Mouse (Mus musculus): ENCODE measurements at regions not wholly inside any gene's neighbourhood (a gene's known extent, or its start where the extent isn't known, plus 50 kb on each side); places are given as distances from the start of the nearest gene placed in this dataset.

DNA sequence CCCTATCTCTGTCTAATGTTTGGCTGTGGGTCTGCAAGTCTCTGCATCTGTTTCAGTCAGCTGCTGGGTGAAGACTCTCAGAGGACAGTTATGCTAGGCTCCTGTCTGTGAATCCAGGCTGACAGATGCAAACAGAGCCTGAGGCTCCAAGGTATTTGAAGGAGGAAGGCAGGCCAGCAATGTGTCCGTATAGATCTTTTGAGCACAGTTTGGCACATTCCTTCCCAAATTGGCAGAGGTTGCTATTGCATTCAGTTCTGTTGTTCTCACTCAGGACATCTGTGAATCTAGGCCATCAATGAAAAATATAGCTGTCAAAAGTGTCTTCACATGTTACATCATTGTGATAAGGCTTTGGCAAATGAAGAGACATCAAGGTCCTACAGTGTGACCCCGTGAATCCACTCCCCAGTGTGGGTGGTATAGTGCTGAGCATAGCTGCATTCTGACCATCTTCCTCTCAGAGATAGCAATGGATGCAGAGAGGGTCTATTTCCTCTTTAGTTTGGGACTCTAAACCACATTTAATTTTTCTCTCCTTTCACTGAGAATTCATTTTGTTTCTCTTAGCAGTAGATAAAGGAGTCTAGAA, 99.9 kb downstream of the Adamts1 start:
- no peaks in the 10 kb centered on the region for H3K9me3 ChIP-seq (ENCODE audit: low read length)
- no peaks in the 10 kb centered on the region for H3K36me3 ChIP-seq (replicated peaks; ENCODE audit: insufficient read depth, low read length)
- H3K4me1 ChIP-seq (ENCODE audit: insufficient read depth): no peaks in the 10 kb centered on the region
- no peak overlapping the region for H3K27ac ChIP-seq (ENCODE audit: low read depth)
- no peaks in the 10 kb centered on the region for H3K27me3 ChIP-seq (ENCODE audit: insufficient read depth, low read length)
- H3K9ac ChIP-seq (replicated peaks): no peak overlapping the region
- no peak overlapping the region for H3K4me3 ChIP-seq (ENCODE audit: low read depth, low read length)
- TF ChIP-seq EP300 (IDR thresholded peaks at IDR 0.05; ENCODE audit: low read depth): no peak
- TF ChIP-seq CTCF (IDR thresholded peaks at IDR 0.05; ENCODE audit: low read depth): no peak
- DNase-seq (no peak), ATAC-seq (no peak)
- 67% methylated on average over 2 of the region's 2 CpGs for WGBS (ENCODE audit: insufficient replicate concordance)
- no peak overlapping the region for H3K4me2 ChIP-seq (ENCODE audit: low read depth, low read length)

DNA sequence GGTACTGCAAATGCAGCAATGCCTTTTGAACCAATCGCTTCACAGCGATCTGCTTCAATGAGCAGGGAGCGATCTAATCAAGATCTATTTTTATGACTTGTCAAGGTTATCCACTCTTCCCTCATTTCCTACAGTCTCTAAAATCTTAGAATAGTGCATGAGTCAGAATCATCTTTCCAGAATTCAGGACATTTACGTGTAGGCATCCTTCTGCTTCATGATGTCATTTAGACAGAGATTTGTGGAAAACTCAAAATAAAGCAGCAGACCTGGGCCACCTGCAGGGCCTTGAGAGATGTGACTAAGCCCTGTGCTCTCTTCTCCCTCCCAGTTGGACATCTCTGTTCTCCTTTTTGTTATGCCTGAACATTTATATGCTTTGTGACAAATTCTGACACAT, 103.6 kb downstream of the Adamts1 start:
- no peak for TF ChIP-seq EP300 (IDR thresholded peaks at IDR 0.05; ENCODE audit: low read depth)
- TF ChIP-seq CTCF (IDR thresholded peaks at IDR 0.05; ENCODE audit: low read depth): no peak
- no peaks in the 10 kb centered on the region for H3K27me3 ChIP-seq (ENCODE audit: insufficient read depth, low read length)
- WGBS (ENCODE audit: insufficient replicate concordance): 70% methylated on average over 4 of the region's 4 CpGs
- H3K27ac ChIP-seq (ENCODE audit: low read depth): no peak overlapping the region
- H3K4me3 ChIP-seq (ENCODE audit: low read depth, low read length): no peak overlapping the region
- H3K9ac ChIP-seq (replicated peaks): no peak overlapping the region
- no peak overlapping the region for H3K4me2 ChIP-seq (ENCODE audit: low read depth, low read length)
- H3K9me3 ChIP-seq (ENCODE audit: low read length): no peaks in the 10 kb centered on the region
- H3K36me3 ChIP-seq (replicated peaks; ENCODE audit: insufficient read depth, low read length): no peaks in the 10 kb centered on the region
- DNase-seq (no peak), ATAC-seq (no peak)
- no peaks in the 10 kb centered on the region for H3K4me1 ChIP-seq (ENCODE audit: insufficient read depth)

GRCm38 (mm10) chr16:85682721-85683120, 120.2 kb downstream of the Adamts1 start:
- Histone ChIP-seq H3K27me3 (ENCODE audit: insufficient read depth, low read length) (no peaks in the 10 kb centered on the region), H3K4me2 (ENCODE audit: low read depth, low read length) (no peak overlapping the region), H3K4me1 (ENCODE audit: insufficient read depth) (no peaks in the 10 kb centered on the region), H3K9ac (replicated peaks) (no peak overlapping the region), H3K27ac (ENCODE audit: low read depth) (no peak overlapping the region), H3K36me3 (replicated peaks; ENCODE audit: insufficient read depth, low read length) (no peaks in the 10 kb centered on the region), H3K4me3 (ENCODE audit: low read depth, low read length) (no peak overlapping the region), H3K9me3 (ENCODE audit: low read length) (no peaks in the 10 kb centered on the region)
- no peak for ATAC-seq
- 76% methylated on average over 2 of the region's 2 CpGs for WGBS (ENCODE audit: insufficient replicate concordance)
- DNase-seq: no peak
- no peak for TF ChIP-seq EP300 (IDR thresholded peaks at IDR 0.05; ENCODE audit: low read depth)
- no peak for TF ChIP-seq CTCF (IDR thresholded peaks at IDR 0.05; ENCODE audit: low read depth)

- DNase-seq: no peak
- Histone ChIP-seq H3K27me3 (ENCODE audit: insufficient read depth, low read length) (no peaks in the 10 kb centered on the region), H3K9ac (replicated peaks) (no peak overlapping the region), H3K9me3 (ENCODE audit: low read length) (no peaks in the 10 kb centered on the region), H3K4me2 (ENCODE audit: low read depth, low read length) (no peak overlapping the region), H3K36me3 (replicated peaks; ENCODE audit: insufficient read depth, low read length) (no peaks in the 10 kb centered on the region), H3K4me3 (ENCODE audit: low read depth, low read length) (no peak overlapping the region), H3K27ac (ENCODE audit: low read depth) (no peak overlapping the region), H3K4me1 (ENCODE audit: insufficient read depth) (no peaks in the 10 kb centered on the region)
- TF ChIP-seq CTCF (IDR thresholded peaks at IDR 0.05; ENCODE audit: low read depth) (no peak), EP300 (IDR thresholded peaks at IDR 0.05; ENCODE audit: low read depth) (no peak)
- WGBS (ENCODE audit: insufficient replicate concordance): 58% methylated on average over 6 of the region's 6 CpGs
- no peak for ATAC-seq
Observed at GRCm38 (mm10) chr16:85680351-85680750, 122.6 kb downstream of the Adamts1 start.

GRCm38 (mm10) chr16:85678781-85679180, 124.1 kb downstream of the Adamts1 start:
- H3K9me3 ChIP-seq (ENCODE audit: low read length): no peaks in the 10 kb centered on the region
- H3K9ac ChIP-seq (replicated peaks): no peak overlapping the region
- H3K36me3 ChIP-seq (replicated peaks; ENCODE audit: insufficient read depth, low read length): no peaks in the 10 kb centered on the region
- no peaks in the 10 kb centered on the region for H3K4me1 ChIP-seq (ENCODE audit: insufficient read depth)
- no peak for DNase-seq
- no peak for ATAC-seq
- H3K27ac ChIP-seq (ENCODE audit: low read depth): no peak overlapping the region
- H3K4me3 ChIP-seq (ENCODE audit: low read depth, low read length): no peak overlapping the region
- no peak for TF ChIP-seq EP300 (IDR thresholded peaks at IDR 0.05; ENCODE audit: low read depth)
- no peak for TF ChIP-seq CTCF (IDR thresholded peaks at IDR 0.05; ENCODE audit: low read depth)
- 82% methylated on average over 1 of the region's 1 CpGs for WGBS (ENCODE audit: insufficient replicate concordance)
- H3K4me2 ChIP-seq (ENCODE audit: low read depth, low read length): no peak overlapping the region
- no peaks in the 10 kb centered on the region for H3K27me3 ChIP-seq (ENCODE audit: insufficient read depth, low read length)

DNA sequence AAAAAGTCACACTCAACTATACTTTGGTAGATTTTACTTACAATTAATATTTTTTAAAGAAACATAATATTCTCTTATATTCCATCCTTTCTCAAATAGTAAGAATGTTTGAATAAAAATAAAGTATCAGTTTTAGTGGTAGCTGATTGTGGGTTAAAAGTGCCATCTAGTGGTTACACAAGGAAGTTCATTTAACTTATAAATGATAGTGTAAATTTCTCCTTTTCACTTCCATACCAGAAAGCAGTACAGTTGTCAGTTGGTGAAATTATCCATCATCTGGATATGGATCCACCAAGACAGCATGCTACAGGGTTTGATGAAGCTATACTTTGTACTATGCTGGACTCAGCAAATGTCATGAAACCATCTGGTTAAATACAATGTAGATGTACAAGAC, 124.7 kb downstream of the Adamts1 start:
- no peak overlapping the region for H3K4me2 ChIP-seq (ENCODE audit: low read depth, low read length)
- DNase-seq: no peak

DNA sequence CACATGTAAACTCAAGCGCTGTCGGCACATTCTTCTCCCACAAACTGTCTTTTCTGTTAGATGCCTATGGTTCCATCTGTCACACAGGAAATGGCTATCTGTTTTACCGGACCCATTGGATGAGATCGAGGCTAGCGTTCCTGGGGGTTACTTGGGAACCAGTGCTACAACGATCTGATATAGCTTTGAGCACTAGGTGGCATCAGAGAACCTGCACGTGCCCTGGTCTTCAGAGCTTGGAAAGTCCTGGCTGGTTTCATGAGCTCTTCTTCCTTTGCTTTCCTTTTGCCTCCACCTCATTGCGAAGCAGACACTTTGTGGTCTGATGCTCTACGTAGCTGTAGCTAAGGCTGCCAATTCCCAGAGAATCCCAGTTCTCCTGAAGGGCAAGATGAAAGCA, 123.8 kb upstream of the Cyyr1 start:
- 24% methylated on average over 9 of the region's 9 CpGs for WGBS (ENCODE audit: insufficient replicate concordance)
- no peak overlapping the region for H3K9ac ChIP-seq (replicated peaks)
- peak; percentile 18 for DNase-seq
- TF ChIP-seq CTCF (IDR thresholded peaks at IDR 0.05; ENCODE audit: low read depth): peak; percentile 57
- TF ChIP-seq EP300 (IDR thresholded peaks at IDR 0.05; ENCODE audit: low read depth): no peak
- no peak for ATAC-seq
- no peak overlapping the region for H3K4me3 ChIP-seq (ENCODE audit: low read depth, low read length)
- no peak overlapping the region for H3K27ac ChIP-seq (ENCODE audit: low read depth)
- no peaks in the 10 kb centered on the region for H3K27me3 ChIP-seq (ENCODE audit: insufficient read depth, low read length)
- H3K9me3 ChIP-seq (ENCODE audit: low read length): no peaks in the 10 kb centered on the region
- no peaks in the 10 kb centered on the region for H3K4me1 ChIP-seq (ENCODE audit: insufficient read depth)
- no peak overlapping the region for H3K4me2 ChIP-seq (ENCODE audit: low read depth, low read length)
- H3K36me3 ChIP-seq (replicated peaks; ENCODE audit: insufficient read depth, low read length): no peaks in the 10 kb centered on the region

More for the DNA sequence above, 124.7 kb downstream of the Adamts1 start:
- TF ChIP-seq CTCF (IDR thresholded peaks at IDR 0.05; ENCODE audit: low read depth) (peak; percentile 56), EP300 (IDR thresholded peaks at IDR 0.05; ENCODE audit: low read depth) (no peak)
- no peaks in the 10 kb centered on the region for H3K36me3 ChIP-seq (replicated peaks; ENCODE audit: insufficient read depth, low read length)
- H3K4me1 ChIP-seq (ENCODE audit: insufficient read depth): no peaks in the 10 kb centered on the region
- H3K27me3 ChIP-seq (ENCODE audit: insufficient read depth, low read length): no peaks in the 10 kb centered on the region
- H3K27ac ChIP-seq (ENCODE audit: low read depth): no peak overlapping the region
- no peaks in the 10 kb centered on the region for H3K9me3 ChIP-seq (ENCODE audit: low read length)
- ATAC-seq: no peak
- no peak overlapping the region for H3K9ac ChIP-seq (replicated peaks)
- H3K4me3 ChIP-seq (ENCODE audit: low read depth, low read length): no peak overlapping the region
